Mouse (Mus musculus) C2C12 (cell line): ENCODE measurements around the gene Heatr5b.

Experiments used
- CEBPB ChIP-seq: IDR thresholded peaks from one replicate; pipeline ENCODE4 v1.6.1; 2011; ENCODE audit warnings: low read depth, mild to moderate bottlenecking, control low read depth, moderate library complexity
- CTCF ChIP-seq: IDR thresholded peaks from one replicate; pipeline ENCODE4 v1.5.1; 2011; ENCODE audit not compliant: control insufficient read depth, insufficient read depth, insufficient read length
- FOSL1 ChIP-seq: IDR thresholded peaks from one replicate; pipeline ENCODE4 v1.8.0; 2011; ENCODE audit warnings: mild to moderate bottlenecking, low read length; ENCODE audit not compliant: poor library complexity, insufficient read depth, severe bottlenecking
- MAX ChIP-seq: IDR thresholded peaks from one replicate; pipeline ENCODE4 v1.6.1; 2011; ENCODE audit warnings: mild to moderate bottlenecking, control low read depth
- USF1 ChIP-seq: IDR thresholded peaks from one replicate; pipeline ENCODE4 v1.6.1; 2011; ENCODE audit warnings: low read depth, mild to moderate bottlenecking, control low read depth, moderate library complexity

GRCm38 (mm10) chr17:78809019-78809418 is 26.1 kb downstream of the Heatr5b start:
- TF ChIP-seq USF1 = no peak
- TF ChIP-seq CTCF = no peak
- no peak for TF ChIP-seq MAX
- no peak for TF ChIP-seq CEBPB
- no peak for TF ChIP-seq FOSL1
